Mouse (Mus musculus) ZHBTc4 (cell line): ENCODE results near the gene Abcc4.

Experiments
- DNase-seq: peaks from one replicate; pipeline ENCODE4 v3.0.0-alpha.2; 2011; ENCODE audit warnings: low read depth, low spot score

Abcc4 gene

DNA sequence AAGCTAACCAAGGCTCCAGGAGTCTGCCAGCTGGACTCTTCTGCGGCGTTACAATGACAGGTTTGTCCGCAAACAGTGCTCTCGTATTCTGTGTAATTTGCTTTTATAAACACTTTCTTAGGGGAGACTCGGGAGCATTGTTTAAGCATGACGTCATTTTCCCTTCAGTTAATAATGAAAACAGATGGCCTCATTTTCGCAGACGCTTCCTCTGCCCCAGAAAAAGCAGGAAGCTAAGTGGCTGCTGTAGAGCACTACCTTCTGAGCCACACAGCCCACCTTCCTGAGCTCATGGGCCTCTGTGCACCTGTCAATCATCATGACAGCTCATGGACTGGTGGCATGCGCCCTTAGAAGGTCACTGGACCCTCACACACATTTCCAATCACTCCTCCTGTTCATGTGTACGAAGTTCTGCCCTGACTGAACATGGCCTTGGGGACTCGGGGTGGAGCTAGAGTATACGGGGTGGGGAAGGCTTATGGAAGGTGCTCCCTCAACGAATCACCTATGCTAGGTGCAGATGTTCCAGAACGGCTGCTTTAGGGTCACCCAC, 199.3 kb downstream of the Abcc4 start:
- DNase-seq, result no peak

DNA sequence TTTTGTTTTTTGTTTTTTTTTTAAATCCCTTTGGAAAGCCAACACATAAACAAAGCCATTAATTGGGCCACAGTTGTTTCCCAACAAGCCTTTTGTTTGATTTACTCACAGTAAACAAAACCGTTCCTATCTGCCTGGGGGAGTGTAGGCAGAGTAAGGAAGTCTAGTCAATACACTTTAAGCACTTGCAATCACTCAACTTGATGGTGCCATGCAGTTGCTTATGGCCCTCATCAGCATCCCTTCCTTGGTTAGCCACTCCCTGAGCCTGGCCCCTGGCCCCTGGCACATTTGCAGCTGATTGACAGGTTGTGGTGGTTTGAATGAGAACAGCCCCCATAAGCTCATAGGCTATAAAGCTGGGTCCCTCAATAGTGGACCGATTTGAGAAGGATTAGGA, 209.3 kb downstream of the Abcc4 start:
- peak; percentile 71 for DNase-seq

DNA sequence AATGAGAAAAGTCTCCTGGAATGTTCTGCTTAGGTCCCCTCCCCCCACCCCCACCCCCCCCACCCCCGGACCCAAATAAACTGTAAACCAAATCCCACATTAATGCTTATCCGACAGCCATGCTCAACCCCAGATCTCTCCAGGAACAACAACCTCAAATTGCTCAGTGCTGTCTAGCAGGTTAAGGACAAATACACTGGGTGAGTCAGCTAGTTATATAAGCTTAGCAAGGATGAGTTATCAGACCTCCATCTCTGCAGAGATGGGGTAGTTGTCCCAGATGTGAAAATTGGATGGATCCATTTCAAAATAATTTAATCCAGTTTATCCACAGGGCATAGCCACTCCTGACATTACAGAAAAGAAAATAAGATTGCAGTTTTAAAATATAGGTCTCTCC, 210.6 kb downstream of the Abcc4 start:
- DNase-seq, result no peak

DNA sequence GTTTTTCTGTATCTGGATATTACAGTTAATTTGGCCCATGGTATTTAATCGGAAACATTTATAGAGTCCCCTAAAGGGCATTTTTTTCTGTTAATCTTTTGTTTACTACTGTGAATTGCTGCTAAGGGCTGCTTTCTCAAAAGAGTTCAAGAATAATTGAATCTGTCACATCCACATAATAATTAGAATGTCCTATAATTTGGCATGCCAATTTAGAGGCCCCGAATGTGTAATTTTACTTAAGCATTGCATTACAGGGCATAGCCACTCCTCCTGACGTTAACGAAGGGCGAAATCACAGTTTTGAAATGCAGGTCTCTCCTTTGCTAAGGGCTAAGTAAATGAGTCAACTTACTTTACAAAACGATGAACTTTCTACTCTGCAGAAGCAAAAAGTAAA, 214.3 kb downstream of the Abcc4 start:
- DNase-seq, result no peak

DNA sequence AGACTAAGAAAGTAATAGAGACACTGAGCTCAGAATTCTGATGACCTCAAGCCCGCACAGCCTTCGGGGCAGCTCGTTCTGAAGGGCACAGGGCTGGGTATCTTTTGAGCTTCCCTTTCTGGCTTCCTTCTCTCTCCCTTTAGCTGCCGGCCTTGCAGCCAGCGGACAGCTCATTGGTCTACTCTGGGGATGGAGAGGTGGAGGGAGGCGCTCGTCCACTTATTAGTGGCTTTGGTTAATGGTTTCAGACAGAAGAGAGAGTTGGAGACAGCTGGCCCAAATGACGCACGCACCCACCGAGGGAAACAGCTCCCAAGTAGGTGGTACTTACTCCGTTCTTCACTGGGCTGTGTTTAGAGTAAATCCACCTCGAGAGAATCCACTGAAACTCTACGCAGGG, 214.7 kb downstream of the Abcc4 start:
- DNase-seq, result no peak

DNA sequence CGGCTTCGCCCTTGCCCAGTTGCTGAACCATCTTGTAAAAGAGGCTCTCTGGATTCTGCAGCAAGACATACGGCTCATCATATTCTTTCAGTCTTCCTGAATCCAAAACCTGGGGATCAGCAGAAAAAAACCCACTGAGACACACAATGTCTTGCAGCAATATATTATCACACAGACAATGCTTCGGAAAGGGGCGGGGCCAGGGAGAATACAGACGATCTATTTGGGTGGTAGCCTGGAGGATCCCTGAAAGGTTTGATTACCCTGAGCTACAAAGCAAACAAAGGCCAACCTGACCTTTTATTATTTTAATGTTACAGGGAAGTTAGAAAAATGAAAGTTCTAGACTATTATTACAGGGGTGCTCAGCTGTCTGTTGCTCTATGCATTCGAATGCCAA, 215.5 kb downstream of the Abcc4 start:
- peak; percentile 66 for DNase-seq

DNA sequence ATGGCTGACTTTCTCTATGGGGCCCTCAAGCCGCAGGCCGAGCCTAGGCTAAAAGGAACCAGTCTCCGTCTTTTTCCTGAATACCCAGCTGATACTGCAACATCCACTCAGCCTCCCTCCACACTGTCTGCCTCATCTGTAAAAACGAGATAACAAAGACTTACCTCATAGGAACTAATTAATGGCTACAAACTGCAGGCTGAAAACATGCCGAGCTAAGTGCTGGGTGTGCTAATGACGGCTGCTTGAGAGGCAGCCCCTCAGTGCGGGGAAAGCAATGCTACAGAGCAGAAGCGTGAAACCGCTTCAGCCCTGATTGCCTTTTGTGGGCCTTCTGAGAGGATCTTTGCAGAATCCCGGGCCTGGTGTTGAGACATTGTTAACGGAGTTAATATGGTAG, 219.7 kb downstream of the Abcc4 start:
- DNase-seq, result no peak

DNA sequence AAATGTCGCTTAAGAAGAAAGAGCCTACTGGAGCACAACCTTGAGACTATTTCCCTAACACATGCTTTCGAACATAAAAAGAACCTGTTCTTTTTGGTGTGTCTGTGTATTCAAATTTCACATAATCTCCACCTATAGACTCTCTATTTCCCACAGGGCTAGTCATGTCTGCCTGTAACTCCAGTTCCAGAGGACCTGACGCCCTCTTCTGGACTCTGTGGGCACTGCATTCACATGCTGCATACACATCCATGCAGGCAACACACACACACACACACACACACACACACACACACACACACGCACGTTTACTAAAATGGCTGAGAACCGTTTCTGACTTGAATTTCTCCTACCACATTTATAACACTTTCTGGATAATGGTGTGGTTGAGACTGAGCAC, 220.4 kb downstream of the Abcc4 start:
- DNase-seq, result peak; percentile 78

DNA sequence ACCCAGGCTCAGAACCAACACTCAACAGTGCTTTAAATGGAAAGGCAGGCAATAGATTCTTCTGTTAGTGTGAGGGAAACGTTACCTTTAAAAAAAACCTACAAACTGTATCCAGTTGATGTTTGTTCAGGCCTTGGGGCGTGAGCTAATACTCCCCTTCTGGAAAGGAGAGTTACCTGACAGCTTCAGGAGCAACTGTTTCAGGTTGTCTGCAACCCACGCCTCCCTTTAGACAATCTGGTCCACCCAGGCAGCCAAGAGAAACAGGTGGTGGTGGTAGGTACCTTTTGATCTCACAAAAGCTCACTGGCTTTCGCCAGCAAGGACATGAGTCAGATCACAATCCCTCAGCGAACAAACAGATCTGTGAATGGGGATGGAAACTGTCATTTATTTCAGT, 223.7 kb downstream of the Abcc4 start:
- no peak for DNase-seq

DNA sequence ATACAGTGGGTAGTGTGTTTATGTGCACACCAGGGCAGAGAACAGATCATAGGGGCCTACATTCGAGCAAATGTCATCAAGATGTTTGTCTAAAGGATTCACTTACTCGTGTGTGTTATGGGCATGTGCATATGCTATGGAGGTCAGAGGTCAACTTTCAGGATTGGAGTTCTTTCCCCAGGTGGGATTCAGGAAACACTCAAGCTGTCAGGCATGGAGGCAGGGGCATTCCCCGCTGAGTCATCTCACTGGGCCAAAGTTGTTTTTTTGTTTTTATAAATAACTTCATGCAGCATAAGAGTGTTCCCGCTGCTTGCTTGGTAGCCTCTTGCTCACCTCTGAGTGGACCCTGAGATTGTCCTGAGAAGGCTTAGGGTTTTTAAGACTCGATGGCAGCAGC, 224.2 kb downstream of the Abcc4 start:
- no peak for DNase-seq

DNA sequence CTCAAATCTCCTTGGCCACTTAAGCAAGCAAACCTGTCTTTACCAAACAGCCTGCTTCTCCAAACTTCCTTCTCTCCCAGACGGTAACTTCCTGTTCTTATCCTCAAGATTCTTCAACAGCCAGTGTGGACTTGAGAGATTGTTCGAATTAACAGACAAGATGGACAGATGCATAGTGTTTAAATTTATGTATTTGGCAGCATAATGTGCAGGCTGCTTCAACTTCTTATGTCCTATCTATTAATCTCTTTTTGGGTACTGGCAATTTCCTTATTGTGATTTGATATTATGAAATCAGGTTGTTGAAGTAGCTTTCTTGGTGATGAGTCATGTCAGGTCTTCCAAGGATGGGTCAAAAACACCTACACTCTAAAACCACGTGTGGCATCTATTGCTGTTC, 229.7 kb downstream of the Abcc4 start:
- no peak for DNase-seq

DNA sequence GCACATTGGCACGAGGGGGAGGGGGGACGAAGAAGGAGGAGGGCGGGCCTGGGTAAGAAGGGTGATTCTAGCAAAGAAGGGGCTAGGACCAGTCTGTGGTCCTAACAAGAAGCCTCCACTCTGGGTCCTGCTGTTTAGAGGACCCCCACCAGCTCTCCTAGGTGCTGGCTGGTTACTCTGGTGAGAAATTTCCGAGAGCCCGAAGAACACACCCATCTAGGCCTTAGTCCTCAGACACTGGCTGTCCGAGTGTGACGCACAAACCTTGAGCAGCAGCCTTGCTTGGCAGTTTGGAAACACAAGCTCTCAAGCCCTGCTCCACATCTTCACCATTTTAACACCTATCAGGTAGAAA, 230.9 kb downstream of the Abcc4 start:
- no peak for DNase-seq

DNA sequence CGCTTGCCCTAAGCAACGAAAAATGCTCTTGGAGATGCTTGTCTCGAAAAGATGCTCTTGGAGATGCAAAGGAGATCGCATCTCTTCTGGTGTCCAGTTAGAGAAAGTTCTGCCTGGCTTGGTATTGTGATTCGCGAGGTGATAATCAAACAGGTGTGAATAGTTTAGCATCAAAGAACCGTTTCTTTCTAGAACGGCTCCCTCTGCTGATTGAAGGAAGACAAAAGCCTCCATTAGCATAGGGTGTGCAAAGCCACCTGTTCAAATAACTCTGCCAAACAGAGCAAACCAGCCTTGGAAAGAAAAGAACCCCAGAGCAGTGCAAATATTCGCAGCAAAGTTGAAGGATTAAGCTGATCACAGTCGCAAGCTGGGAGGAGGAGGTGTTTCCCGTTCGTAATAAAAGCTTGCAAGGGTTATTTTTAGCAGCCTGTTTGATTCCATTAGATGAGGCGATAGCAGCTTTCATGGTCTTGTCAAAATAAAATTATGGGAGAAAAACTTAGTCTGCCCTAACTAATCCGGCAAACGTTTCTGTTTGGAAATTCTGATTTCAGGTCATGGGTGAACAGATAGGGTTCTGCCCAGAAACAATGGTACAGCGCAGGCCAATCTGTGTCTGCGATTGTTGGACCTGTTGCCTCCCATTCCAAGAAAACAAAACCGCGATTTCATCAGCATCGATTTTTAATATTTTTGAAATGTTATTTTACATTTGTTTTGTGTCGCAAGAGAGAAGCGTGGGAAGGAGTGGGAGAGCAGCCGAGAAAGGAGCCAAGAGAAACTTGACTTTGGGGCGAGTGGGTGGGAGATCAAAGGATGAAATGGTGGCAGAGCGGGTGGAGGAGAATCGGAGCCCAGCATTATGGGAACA, 231.6 kb downstream of the Abcc4 start:
- DNase-seq, result peak; percentile 88

DNA sequence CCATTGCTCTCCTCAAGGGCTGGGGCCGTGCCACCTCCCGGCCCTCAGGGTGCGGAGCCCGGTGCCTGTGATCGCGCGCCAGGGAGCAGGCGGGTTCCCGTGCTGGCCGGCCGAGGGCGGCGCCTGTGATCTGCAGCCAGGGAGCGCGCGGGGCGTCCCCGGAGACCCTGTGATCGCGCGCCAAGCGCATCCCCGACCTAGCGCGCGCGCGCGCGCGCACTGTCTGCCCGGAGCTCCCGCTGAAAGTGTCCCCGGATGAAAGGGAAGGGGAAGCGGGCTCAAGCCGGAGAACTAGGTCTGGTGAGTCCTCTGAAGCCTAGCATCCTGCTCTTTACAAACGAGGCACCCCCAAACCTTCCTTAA, 232.2 kb downstream of the Abcc4 start:
- DNase-seq, result peak; percentile 96

DNA sequence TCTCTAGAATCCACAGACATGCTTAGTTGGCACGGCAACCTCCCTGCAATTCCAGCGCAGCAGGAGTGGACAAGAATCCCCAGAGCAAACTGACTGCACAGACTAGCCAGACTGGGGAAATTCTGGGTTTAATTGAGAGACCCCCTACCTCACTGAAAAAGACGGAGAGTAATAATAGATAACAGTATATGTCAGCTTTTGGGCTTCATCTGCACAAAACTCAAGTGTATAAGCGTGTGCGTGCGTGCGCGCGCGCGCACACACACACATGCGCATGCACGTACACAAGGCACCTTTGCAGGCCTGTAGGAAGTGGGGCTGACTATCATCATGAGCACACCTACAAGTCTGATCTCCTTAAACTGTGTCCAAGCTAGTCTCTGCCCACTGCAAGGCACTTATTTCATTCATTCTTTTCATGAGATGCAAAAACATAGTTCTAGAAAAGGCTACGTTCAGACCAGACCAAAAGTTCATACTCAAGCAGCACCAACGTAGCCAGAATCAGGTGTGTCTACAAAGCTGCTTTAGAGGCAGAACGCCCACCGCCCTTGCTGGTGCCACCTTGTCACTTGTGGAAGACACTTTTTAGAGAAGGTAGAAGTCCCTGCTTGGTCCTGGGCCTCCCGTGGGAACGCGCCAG, 232.7 kb downstream of the Abcc4 start:
- DNase-seq, result peak; percentile 62

DNA sequence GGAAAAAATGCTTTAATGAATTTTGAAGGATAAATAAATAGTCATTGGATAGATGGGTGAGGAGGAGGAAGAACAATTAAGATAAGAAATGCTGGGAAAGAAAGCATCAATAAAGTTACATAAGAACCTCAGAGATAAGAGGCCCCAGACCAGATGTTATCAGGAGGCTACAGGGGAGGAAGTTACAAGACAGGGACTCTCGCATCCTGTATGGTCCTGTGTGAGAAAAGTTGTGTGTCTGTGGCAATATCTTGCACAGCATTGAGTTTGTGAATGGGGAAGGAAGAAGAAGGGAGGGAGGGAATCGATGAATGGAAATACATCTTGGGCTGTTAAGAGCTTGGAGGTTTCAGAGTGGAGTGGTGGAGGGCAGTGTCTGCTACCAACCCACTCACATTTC, 240.7 kb downstream of the Abcc4 start:
- DNase-seq, result no peak

DNA sequence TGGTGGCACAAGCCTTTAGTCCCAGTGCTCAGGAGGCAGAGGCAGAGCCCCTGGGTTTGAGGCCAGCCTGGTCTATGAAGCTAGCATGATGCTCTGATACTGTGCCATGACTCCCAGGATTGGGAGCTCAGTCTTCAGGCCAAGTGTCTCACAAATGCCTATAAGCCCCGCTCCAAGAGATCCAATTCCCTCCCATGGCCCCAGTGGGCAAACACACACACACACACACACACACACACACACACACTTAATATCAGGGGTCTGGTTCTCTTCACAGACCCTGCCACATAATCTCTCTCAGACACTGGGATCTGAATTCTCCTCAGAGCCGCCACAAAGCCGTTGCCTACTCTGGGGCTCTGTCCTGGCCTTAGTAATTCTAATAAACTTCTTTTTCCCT, 241.6 kb downstream of the Abcc4 start:
- no peak for DNase-seq

DNA sequence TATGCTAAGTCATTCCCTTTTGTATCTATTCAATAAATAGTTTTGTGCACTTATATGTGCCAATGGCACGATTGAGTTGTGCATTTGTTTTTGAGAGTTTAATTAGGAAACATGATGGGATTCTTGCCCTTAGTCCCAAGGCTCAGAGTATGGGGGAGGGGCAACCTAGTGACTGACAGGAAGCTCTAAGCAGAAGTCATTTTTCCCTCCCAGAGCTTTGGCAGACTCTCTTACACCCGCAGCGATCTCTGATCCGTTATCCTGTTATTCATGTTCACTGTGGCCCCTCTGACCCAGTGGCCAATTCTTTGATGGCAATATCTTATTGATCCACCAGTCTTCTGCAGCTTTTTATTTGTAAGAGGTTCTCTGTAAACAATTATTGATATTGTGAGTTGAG, 253.4 kb downstream of the Abcc4 start:
- DNase-seq, result no peak

DNA sequence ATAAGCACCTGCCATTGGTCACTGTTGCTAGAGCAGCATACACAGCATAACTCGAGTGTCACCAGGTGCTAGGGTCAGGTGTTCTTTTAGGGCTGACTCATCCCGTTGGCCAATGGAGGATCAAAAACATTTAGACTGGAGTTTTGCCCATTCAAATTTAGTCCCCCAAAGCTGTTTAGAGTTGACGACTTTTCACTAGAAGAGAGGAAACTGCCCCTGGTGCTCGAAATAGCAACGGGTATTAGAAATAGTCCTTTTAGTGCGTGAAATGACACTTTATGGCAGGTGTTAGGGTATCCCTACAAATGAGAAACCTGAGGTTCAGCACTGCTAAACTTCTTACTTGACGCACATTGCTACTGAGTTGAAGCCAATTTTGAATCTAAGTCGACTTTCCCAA, 265.9 kb downstream of the Abcc4 start:
- no peak for DNase-seq

DNA sequence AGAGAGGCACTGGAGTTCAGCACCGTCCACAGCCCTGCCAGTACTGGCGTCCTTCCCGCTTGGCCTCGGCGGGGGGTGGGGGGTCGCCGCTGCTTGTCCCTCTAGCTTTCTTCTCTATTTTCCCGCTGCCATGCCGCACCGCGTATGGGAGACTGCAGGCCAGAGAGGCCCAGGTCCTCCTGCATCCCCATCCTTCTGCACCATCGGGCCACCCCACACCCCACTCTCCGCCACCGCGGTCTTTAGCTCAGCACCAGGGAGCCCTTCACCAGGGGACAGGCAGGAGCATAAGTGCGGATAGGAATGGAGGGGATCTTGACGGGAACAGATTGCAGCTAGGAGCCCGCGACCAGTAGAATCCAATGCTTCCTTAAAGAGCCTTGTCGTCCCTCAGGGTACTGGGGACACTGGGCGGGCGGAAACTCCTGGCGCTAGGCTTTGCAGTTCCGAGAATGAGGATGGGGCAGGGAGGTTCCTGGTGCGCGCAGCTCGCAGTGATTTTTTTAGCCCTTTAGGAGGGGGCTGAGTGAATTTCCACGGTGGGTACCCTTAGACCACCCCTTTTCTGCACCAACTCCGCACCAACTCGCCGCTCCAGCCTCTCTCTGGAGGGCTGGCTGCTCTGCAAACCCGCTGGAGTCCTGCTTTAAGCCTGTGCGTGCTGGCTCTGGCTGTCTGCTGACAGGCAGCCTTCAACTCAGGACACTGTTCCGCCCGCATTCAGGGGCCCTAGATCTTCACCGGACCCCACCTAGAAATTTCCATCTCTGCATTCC, 268.7 kb downstream of the Abcc4 start:
- peak; percentile 69 for DNase-seq

DNA sequence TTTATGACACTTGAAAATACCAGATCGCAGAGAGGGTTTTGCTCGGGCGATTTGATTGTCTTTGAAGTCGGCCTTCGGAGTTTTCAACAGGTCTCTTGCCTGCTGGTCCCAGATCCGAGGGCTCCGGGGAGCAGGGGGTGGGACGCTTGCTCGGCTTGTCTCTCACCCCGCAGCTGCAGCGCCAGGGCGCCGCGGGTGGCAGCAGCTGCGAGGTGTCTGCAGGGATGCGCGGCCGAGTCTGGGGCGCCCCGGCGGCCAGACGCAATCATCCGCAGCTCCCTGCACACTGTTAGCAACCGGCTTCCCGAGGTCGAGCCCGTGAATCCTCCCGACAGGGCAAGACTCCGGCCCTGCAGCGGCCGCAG, 269.2 kb downstream of the Abcc4 start:
- peak; percentile 77 for DNase-seq

DNA sequence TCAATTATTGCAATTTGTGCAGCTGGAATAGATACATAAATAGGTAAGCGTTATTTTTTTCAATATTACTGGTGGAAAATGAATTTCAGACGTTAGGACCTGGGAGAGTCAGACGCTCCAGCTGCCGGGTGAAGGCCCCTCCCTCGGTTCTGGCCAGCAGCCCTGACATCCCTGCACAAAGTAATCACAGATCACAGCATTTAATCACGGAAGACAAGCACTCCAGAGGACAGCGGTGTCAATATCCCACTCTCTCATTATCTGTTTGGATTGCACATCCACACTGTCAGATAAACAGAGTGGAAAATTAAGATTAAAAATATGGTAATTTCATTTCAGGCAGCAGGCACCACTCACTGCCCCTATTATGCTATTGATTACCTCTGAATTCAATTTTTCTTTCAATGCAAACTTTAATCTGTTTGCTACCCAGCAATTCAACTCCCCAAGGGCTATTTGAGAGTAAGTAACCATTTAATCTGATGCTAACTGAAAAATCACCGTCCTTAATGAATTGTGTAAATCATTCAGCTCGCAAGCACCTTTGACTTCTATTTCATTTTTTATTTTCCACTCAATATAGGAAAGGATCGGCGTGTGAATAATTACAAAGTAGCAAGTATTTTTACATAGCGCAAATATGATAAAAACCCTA, 270.2 kb downstream of the Abcc4 start:
- DNase-seq, result no peak
